Mouse (Mus musculus) E14TG2a.4 (cell line): ENCODE measurements around the gene Tnk2.

Experiments used
- CTCF ChIP-seq: conservative IDR thresholded peaks from 2 replicates; pipeline ENCODE4 v1.5.1; 2014; ENCODE audit warnings: low read length
- NANOG ChIP-seq: IDR thresholded peaks from 2 replicates; pipeline ENCODE4 v1.6.1; 2014; ENCODE audit warnings: borderline replicate concordance, low read length, mixed read lengths
- POU5F1 ChIP-seq: IDR thresholded peaks from 2 replicates; pipeline ENCODE4 v1.6.1; 2014; ENCODE audit warnings: low read length, borderline replicate concordance

DNA sequence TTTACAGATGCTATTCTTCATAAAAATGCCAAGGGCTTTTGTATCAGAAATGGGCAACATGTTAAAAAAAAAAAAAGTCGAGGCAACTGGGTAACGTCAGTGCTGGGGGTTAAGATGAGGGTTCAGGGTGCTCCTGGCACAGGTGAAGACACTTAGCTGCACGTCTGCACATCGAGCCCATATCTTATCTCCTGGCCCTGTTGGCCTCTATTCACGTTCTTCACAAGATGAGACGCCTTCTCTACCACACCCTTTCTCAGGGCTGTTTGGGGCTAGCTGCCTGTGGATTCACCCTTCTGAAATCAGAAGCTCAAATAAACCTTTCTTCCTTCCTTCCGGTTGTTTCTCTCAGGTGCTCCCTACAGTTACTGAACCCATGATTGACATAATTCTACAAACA lies 79.5 kb downstream of the Tnk2 start:
- TF ChIP-seq CTCF (no peak), NANOG (no peak), POU5F1 (no peak)
